Mouse (Mus musculus): Measurements from ENCODE around the gene Nadk. TPM values are rescaled to one million over a fixed set of nuclear protein-coding genes. Genes with fewer than 3 reads are reported as not detected.

The Nadk gene
- polyA plus RNA-seq, 1 experiment from 2014 or later: 93.5 TPM

GRCm38 (mm10) chr4:155573876-155574275 is 11.7 kb downstream of the Nadk start:
- H3K4me1 ChIP-seq: no peaks in the 10 kb centered on the region
- WGBS: 92% methylated on average over 9 of the region's 9 CpGs
- no peak overlapping the region for H3K9ac ChIP-seq
- no peaks in the 10 kb centered on the region for H3K9me3 ChIP-seq
- no peak overlapping the region for H3K27ac ChIP-seq
- no peaks in the 10 kb centered on the region for H3K27me3 ChIP-seq
- H3K36me3 ChIP-seq (replicated peaks): peaks cover 24% of the 10 kb centered on the region
- no peak overlapping the region for H3K4me3 ChIP-seq (replicated peaks)
- H3K4me2 ChIP-seq: no peak overlapping the region
- ATAC-seq (ENCODE audit: low FRiP score): no peak

- WGBS: 92% methylated on average over 11 of the region's 11 CpGs
- no peak for ATAC-seq (ENCODE audit: low FRiP score)
- H3K36me3 ChIP-seq (replicated peaks): peaks cover 31% of the 10 kb centered on the region
These were observed 12.8 kb downstream of the Nadk start for GRCm38 (mm10) chr4:155574931-155575330.

GRCm38 (mm10) chr4:155575521-155575920 is 13.3 kb downstream of the Nadk start:
- Histone ChIP-seq H3K4me2 (no peak overlapping the region), H3K4me3 (replicated peaks) (no peak overlapping the region), H3K9ac (no peak overlapping the region), H3K9me3 (no peaks in the 10 kb centered on the region), H3K4me1 (no peaks in the 10 kb centered on the region), H3K27ac (no peak overlapping the region), H3K36me3 (replicated peaks) (peaks cover 31% of the 10 kb centered on the region), H3K27me3 (no peaks in the 10 kb centered on the region)
- ATAC-seq (ENCODE audit: low FRiP score): no peak
- WGBS: 89% methylated on average over 8 of the region's 8 CpGs

More at GRCm38 (mm10) chr4:155574931-155575330, 12.8 kb downstream of the Nadk start:
- Histone ChIP-seq H3K9me3 (no peaks in the 10 kb centered on the region), H3K27me3 (no peaks in the 10 kb centered on the region), H3K27ac (no peak overlapping the region), H3K4me3 (replicated peaks) (no peak overlapping the region), H3K4me1 (no peaks in the 10 kb centered on the region), H3K4me2 (no peak overlapping the region), H3K9ac (no peak overlapping the region)

GRCm38 (mm10) chr4:155577132-155577531 is 15.0 kb downstream of the Nadk start:
- Histone ChIP-seq H3K4me2 (no peak overlapping the region), H3K9ac (0 out of 2 replicates have a peak overlapping the region, but pooled peaks have one; percentile 5), H3K27ac (no peak overlapping the region), H3K36me3 (replicated peaks) (peaks cover 31% of the 10 kb centered on the region), H3K9me3 (no peaks in the 10 kb centered on the region), H3K4me3 (replicated peaks) (no peak overlapping the region), H3K4me1 (no peaks in the 10 kb centered on the region), H3K27me3 (no peaks in the 10 kb centered on the region)
- ATAC-seq (ENCODE audit: low FRiP score): no peak
- WGBS: 95% methylated on average over 9 of the region's 9 CpGs

GRCm38 (mm10) chr4:155577741-155578140 is 15.6 kb downstream of the Nadk start:
- H3K4me1 ChIP-seq: no peaks in the 10 kb centered on the region
- H3K27ac ChIP-seq: no peak overlapping the region
- no peak overlapping the region for H3K9ac ChIP-seq
- H3K9me3 ChIP-seq: no peaks in the 10 kb centered on the region
- 91% methylated on average over 5 of the region's 5 CpGs for whole genome bisulfite sequencing
- H3K4me2 ChIP-seq: no peak overlapping the region
- peaks cover 35% of the 10 kb centered on the region for H3K36me3 ChIP-seq (replicated peaks)
- no peak overlapping the region for H3K4me3 ChIP-seq (replicated peaks)
- no peak for ATAC-seq (ENCODE audit: low FRiP score)
- H3K27me3 ChIP-seq: no peaks in the 10 kb centered on the region

GRCm38 (mm10) chr4:155578336-155579125 is 16.4 kb downstream of the Nadk start:
- ATAC-seq (ENCODE audit: low FRiP score): no peak
- H3K4me2 ChIP-seq: no peak overlapping the region
- no peaks in the 10 kb centered on the region for H3K27me3 ChIP-seq
- H3K36me3 ChIP-seq (replicated peaks): peaks cover 39% of the 10 kb centered on the region
- no peak overlapping the region for H3K4me3 ChIP-seq (replicated peaks)
- no peaks in the 10 kb centered on the region for H3K4me1 ChIP-seq
- H3K27ac ChIP-seq: no peak overlapping the region
- no peak overlapping the region for H3K9ac ChIP-seq
- WGBS: 91% methylated on average over 7 of the region's 7 CpGs
- H3K9me3 ChIP-seq: no peaks in the 10 kb centered on the region

- Histone ChIP-seq H3K9ac (no peak overlapping the region), H3K4me1 (no peaks in the 10 kb centered on the region), H3K27me3 (no peaks in the 10 kb centered on the region), H3K4me3 (replicated peaks) (no peak overlapping the region), H3K4me2 (no peak overlapping the region), H3K27ac (no peak overlapping the region), H3K36me3 (replicated peaks) (peaks cover 56% of the 10 kb centered on the region), H3K9me3 (no peaks in the 10 kb centered on the region)
- ATAC-seq (ENCODE audit: low FRiP score): no peak
- WGBS: 44% methylated on average over 1 of the region's 1 CpGs
These were observed 18.2 kb downstream of the Nadk start for GRCm38 (mm10) chr4:155580420-155580819.

GRCm38 (mm10) chr4:155582279-155582905 is 20.2 kb downstream of the Nadk start:
- no peaks in the 10 kb centered on the region for H3K9me3 ChIP-seq
- WGBS: 97% methylated on average over 6 of the region's 6 CpGs
- H3K36me3 ChIP-seq (replicated peaks): peaks cover 65% of the 10 kb centered on the region
- no peak for ATAC-seq (ENCODE audit: low FRiP score)
- H3K4me3 ChIP-seq (replicated peaks): no peak overlapping the region
- H3K4me1 ChIP-seq: no peaks in the 10 kb centered on the region
- no peak overlapping the region for H3K27ac ChIP-seq
- no peaks in the 10 kb centered on the region for H3K27me3 ChIP-seq
- no peak overlapping the region for H3K9ac ChIP-seq
- no peak overlapping the region for H3K4me2 ChIP-seq

- Histone ChIP-seq H3K4me1 (no peaks in the 10 kb centered on the region), H3K27ac (no peak overlapping the region), H3K36me3 (replicated peaks) (peaks cover 63% of the 10 kb centered on the region), H3K9ac (no peak overlapping the region), H3K4me3 (replicated peaks) (no peak overlapping the region), H3K9me3 (no peaks in the 10 kb centered on the region), H3K4me2 (no peak overlapping the region), H3K27me3 (no peaks in the 10 kb centered on the region)
- WGBS: 94% methylated on average over 5 of the region's 5 CpGs
- no peak for ATAC-seq (ENCODE audit: low FRiP score)
These were observed 27.2 kb downstream of the Nadk start for GRCm38 (mm10) chr4:155589356-155589755.

- Histone ChIP-seq H3K36me3 (replicated peaks) (peaks cover 45% of the 10 kb centered on the region), H3K9ac (no peak overlapping the region), H3K27me3 (no peaks in the 10 kb centered on the region), H3K9me3 (no peaks in the 10 kb centered on the region), H3K4me2 (no peak overlapping the region), H3K27ac (no peak overlapping the region), H3K4me1 (no peaks in the 10 kb centered on the region), H3K4me3 (replicated peaks) (no peak overlapping the region)
- 87% methylated on average over 7 of the region's 7 CpGs for WGBS
- no peak for ATAC-seq (ENCODE audit: low FRiP score)
These were observed 29.0 kb downstream of the Nadk start for GRCm38 (mm10) chr4:155591012-155591719.

- Histone ChIP-seq H3K27me3 (no peaks in the 10 kb centered on the region), H3K9me3 (no peaks in the 10 kb centered on the region), H3K36me3 (replicated peaks) (peaks cover 19% of the 10 kb centered on the region), H3K4me1 (no peaks in the 10 kb centered on the region), H3K4me3 (replicated peaks) (no peak overlapping the region), H3K4me2 (no peak overlapping the region), H3K27ac (no peak overlapping the region), H3K9ac (no peak overlapping the region)
- ATAC-seq (ENCODE audit: low FRiP score): no peak
- WGBS: 70% methylated on average over 1 of the region's 1 CpGs
These were observed 31.6 kb downstream of the Nadk start for GRCm38 (mm10) chr4:155593780-155594179.

- H3K27me3 ChIP-seq: no peaks in the 10 kb centered on the region
- no peaks in the 10 kb centered on the region for H3K36me3 ChIP-seq (replicated peaks)
- H3K4me1 ChIP-seq: 0 out of 2 replicates have a peak, but pooled peaks cover 2% of the 10 kb centered on the region
- ATAC-seq (ENCODE audit: low FRiP score): no peak
- no peak overlapping the region for H3K27ac ChIP-seq
- H3K4me3 ChIP-seq (replicated peaks): no peak overlapping the region
- H3K9ac ChIP-seq: no peak overlapping the region
- H3K4me2 ChIP-seq: no peak overlapping the region
- no peaks in the 10 kb centered on the region for H3K9me3 ChIP-seq
- 82% methylated on average over 3 of the region's 3 CpGs for WGBS
These were observed 33.6 kb downstream of the Nadk start for GRCm38 (mm10) chr4:155595777-155596176.

Measured in forebrain, embryonic 12.5 days (tissue).